Mouse (Mus musculus): ENCODE data around the gene Chid1. TPM values are rescaled to one million over a fixed set of nuclear protein-coding genes. Genes with fewer than 3 reads are reported as not detected.
A peak's percentile ranks its signal among the peaks of the same experiment; 100 is the strongest.

The Chid1 gene
- polyA plus RNA-seq, 1 experiment from 2014 or later = 14.7 TPM

DNA sequence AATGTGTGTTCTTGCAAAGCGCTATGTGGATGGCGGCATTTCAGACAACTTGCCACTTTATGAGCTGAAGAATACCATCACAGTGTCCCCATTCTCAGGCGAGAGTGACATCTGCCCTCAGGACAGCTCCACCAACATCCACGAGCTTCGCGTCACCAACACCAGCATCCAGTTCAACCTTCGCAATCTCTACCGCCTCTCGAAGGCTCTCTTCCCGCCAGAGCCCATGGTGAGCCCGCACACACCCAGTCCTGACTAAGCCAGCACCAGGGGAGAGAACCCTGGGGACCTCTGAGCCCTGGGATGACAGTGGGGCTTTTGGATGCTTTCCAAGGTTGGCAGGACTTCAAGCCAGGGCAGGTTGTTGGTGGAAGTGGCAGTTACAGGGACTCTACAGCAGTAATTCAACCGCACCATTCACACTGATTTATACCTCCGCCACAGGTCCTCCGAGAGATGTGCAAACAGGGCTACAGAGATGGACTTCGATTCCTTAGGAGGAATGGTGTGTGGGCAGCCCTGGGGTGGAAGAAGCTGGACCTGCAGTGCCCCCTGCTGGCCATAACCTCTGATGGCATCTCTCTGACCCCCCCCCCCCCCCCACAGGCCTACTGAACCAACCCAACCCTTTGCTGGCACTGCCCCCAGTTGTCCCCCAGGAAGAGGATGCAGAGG lies 81.5 kb downstream of the Chid1 start:
- peak; percentile 82 for DNase-seq
- Histone ChIP-seq H3K4me1 (ENCODE audit: insufficient read depth) (peaks cover 30% of the 10 kb centered on the region), H3K9me3 (ENCODE audit: low read length) (no peaks in the 10 kb centered on the region), H3K27ac (ENCODE audit: low read depth) (no peak overlapping the region), H3K4me3 (ENCODE audit: low read depth, low read length) (no peak overlapping the region), H3K9ac (replicated peaks) (no peak overlapping the region), H3K36me3 (replicated peaks; ENCODE audit: insufficient read depth, low read length) (peaks cover 29% of the 10 kb centered on the region), H3K27me3 (ENCODE audit: insufficient read depth, low read length) (peaks cover 23% of the 10 kb centered on the region), H3K4me2 (ENCODE audit: low read depth, low read length) (no peak overlapping the region)
- TF ChIP-seq CTCF (IDR thresholded peaks at IDR 0.05; ENCODE audit: low read depth) (peak; percentile 75), EP300 (IDR thresholded peaks at IDR 0.05; ENCODE audit: low read depth) (no peak)
- 80% methylated on average over 15 of the region's 15 CpGs for WGBS (ENCODE audit: insufficient replicate concordance)
- no peak for ATAC-seq

- Histone ChIP-seq H3K36me3 (replicated peaks; ENCODE audit: insufficient read depth, low read length) (peaks cover 29% of the 10 kb centered on the region), H3K27ac (ENCODE audit: low read depth) (no peak overlapping the region), H3K4me1 (ENCODE audit: insufficient read depth) (peaks cover 30% of the 10 kb centered on the region), H3K4me2 (ENCODE audit: low read depth, low read length) (peak overlapping the region; percentile 93; the same call in 1 of the 2 replicates), H3K4me3 (ENCODE audit: low read depth, low read length) (no peak overlapping the region), H3K27me3 (ENCODE audit: insufficient read depth, low read length) (peaks cover 15% of the 10 kb centered on the region), H3K9ac (replicated peaks) (no peak overlapping the region), H3K9me3 (ENCODE audit: low read length) (no peaks in the 10 kb centered on the region)
- no peak for TF ChIP-seq EP300 (IDR thresholded peaks at IDR 0.05; ENCODE audit: low read depth)
- TF ChIP-seq CTCF (IDR thresholded peaks at IDR 0.05; ENCODE audit: low read depth) = no peak
- DNase-seq (no peak), ATAC-seq (no peak)
- 87% methylated on average over 14 of the region's 14 CpGs for WGBS (ENCODE audit: insufficient replicate concordance)
These were observed 82.4 kb downstream of the Chid1 start for GRCm38 (mm10) chr7:141457236-141457635.

GRCm38 (mm10) chr7:141456739-141457138 lies 82.9 kb downstream of the Chid1 start:
- Histone ChIP-seq H3K27ac (ENCODE audit: low read depth) (peak overlapping the region; percentile 99; the same call in 1 of the 2 replicates), H3K27me3 (ENCODE audit: insufficient read depth, low read length) (peaks cover 10% of the 10 kb centered on the region), H3K36me3 (replicated peaks; ENCODE audit: insufficient read depth, low read length) (peaks cover 33% of the 10 kb centered on the region), H3K4me1 (ENCODE audit: insufficient read depth) (peaks cover 28% of the 10 kb centered on the region), H3K9ac (replicated peaks) (peak overlapping the region; percentile 90), H3K4me2 (ENCODE audit: low read depth, low read length) (peak overlapping the region; percentile 93), H3K4me3 (ENCODE audit: low read depth, low read length) (peak overlapping the region; percentile 77), H3K9me3 (ENCODE audit: low read length) (no peaks in the 10 kb centered on the region)
- ATAC-seq = no peak
- WGBS (ENCODE audit: insufficient replicate concordance) = 77% methylated on average over 6 of the region's 6 CpGs
- no peak for TF ChIP-seq EP300 (IDR thresholded peaks at IDR 0.05; ENCODE audit: low read depth)
- no peak for TF ChIP-seq CTCF (IDR thresholded peaks at IDR 0.05; ENCODE audit: low read depth)
- no peak for DNase-seq

- peak; percentile 60 for ATAC-seq
- 3% methylated on average over 23 of the region's 23 CpGs for WGBS (ENCODE audit: insufficient replicate concordance)
- TF ChIP-seq CTCF (IDR thresholded peaks at IDR 0.05; ENCODE audit: low read depth) (no peak), EP300 (IDR thresholded peaks at IDR 0.05; ENCODE audit: low read depth) (peak; percentile 82)
These were observed 83.9 kb downstream of the Chid1 start for GRCm38 (mm10) chr7:141455610-141456314.

DNA sequence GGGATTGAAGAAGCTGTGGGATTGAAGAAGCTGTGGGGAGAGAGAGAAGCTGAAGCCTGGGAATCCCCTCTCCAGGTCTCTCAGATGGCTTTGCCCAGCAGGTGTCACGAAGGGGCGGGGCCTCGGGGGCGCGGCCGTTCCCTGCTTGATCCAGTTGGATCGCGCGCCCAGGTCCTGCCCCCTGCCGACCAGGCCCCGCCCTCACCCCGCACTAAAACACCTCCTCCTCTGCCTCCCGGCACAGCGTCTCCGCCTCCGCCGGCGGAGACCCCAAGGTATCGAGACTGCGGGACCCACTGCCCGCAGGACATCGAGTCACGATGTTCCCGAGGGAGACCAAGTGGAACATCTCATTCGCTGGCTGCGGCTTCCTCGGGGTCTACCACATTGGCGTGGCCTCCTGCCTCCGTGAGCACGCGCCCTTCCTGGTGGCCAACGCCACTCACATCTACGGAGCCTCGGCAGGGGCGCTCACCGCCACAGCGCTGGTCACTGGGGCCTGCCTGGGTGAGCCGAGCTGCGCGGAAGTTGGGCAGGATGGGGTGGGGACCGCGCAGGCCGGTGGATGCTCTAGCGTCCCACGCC lies 84.6 kb downstream of the Chid1 start, which contains the start of gene Pnpla2:
TSS of gene Pnpla2 (plus strand) at position 232 of the 585 bp plus-strand sequence.
- H3K27ac ChIP-seq (ENCODE audit: low read depth) = peak within 1 kb of the TSS; percentile 99
- peaks cover 37% of the 10 kb centered on the region for H3K36me3 ChIP-seq (replicated peaks; ENCODE audit: insufficient read depth, low read length)
- under 1% methylated on average over 45 of the region's 45 CpGs for WGBS (ENCODE audit: insufficient replicate concordance)
- H3K9ac ChIP-seq (replicated peaks) = peak within 1 kb of the TSS; percentile 90
- H3K4me1 ChIP-seq (ENCODE audit: insufficient read depth) = peaks cover 25% of the 10 kb centered on the region
- TF ChIP-seq CTCF (IDR thresholded peaks at IDR 0.05; ENCODE audit: low read depth) = peak; percentile 48
- TF ChIP-seq EP300 (IDR thresholded peaks at IDR 0.05; ENCODE audit: low read depth) = peak; percentile 22; the same call in 1 of the 2 replicates
- H3K27me3 ChIP-seq (ENCODE audit: insufficient read depth, low read length) = no peaks in the 10 kb centered on the region
- ATAC-seq (peak; percentile 86), DNase-seq (peak; percentile 99)
- no peaks in the 10 kb centered on the region for H3K9me3 ChIP-seq (ENCODE audit: low read length)
- H3K4me2 ChIP-seq (ENCODE audit: low read depth, low read length) = peak within 1 kb of the TSS; percentile 93
- H3K4me3 ChIP-seq (ENCODE audit: low read depth, low read length) = peak within 1 kb of the TSS; percentile 77

More at GRCm38 (mm10) chr7:141455610-141456314, 83.9 kb downstream of the Chid1 start:
- Histone ChIP-seq H3K36me3 (replicated peaks; ENCODE audit: insufficient read depth, low read length) (peaks cover 38% of the 10 kb centered on the region), H3K9ac (replicated peaks) (peak overlapping the region; percentile 90), H3K4me1 (ENCODE audit: insufficient read depth) (peaks cover 25% of the 10 kb centered on the region), H3K27me3 (ENCODE audit: insufficient read depth, low read length) (peaks cover 2% of the 10 kb centered on the region; the same call in 1 of the 2 replicates), H3K4me3 (ENCODE audit: low read depth, low read length) (peak overlapping the region; percentile 77), H3K4me2 (ENCODE audit: low read depth, low read length) (peak overlapping the region; percentile 93), H3K9me3 (ENCODE audit: low read length) (no peaks in the 10 kb centered on the region), H3K27ac (ENCODE audit: low read depth) (peak overlapping the region; percentile 99)
- DNase-seq = peak; percentile 81

DNA sequence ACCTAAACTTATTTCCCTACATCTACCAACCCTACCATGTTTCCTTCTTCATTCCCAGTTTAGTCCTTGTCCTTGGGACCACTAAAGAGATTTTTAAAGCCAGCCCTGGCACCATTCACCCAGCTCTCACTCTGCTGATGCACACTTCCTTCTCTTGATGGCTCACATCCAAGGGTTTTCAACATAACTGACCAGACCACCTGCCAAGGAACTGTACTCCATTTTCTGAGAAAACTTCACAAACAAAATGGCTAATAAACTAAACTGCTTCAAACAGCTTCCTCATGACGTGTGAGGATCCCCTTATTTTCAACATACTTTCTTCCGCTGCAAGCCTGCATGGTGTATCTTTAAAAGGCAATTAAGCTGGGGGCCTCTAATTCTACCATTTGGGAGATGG lies 86.0 kb downstream of the Chid1 start:
- no peak for ATAC-seq
- no peak overlapping the region for H3K27ac ChIP-seq (ENCODE audit: low read depth)
- TF ChIP-seq CTCF (IDR thresholded peaks at IDR 0.05; ENCODE audit: low read depth) (no peak), EP300 (IDR thresholded peaks at IDR 0.05; ENCODE audit: low read depth) (no peak)
- no peak overlapping the region for H3K4me2 ChIP-seq (ENCODE audit: low read depth, low read length)
- no peaks in the 10 kb centered on the region for H3K9me3 ChIP-seq (ENCODE audit: low read length)
- H3K4me1 ChIP-seq (ENCODE audit: insufficient read depth) = peaks cover 28% of the 10 kb centered on the region
- H3K27me3 ChIP-seq (ENCODE audit: insufficient read depth, low read length) = no peaks in the 10 kb centered on the region
- H3K9ac ChIP-seq (replicated peaks) = no peak overlapping the region
- H3K4me3 ChIP-seq (ENCODE audit: low read depth, low read length) = no peak overlapping the region
- WGBS (ENCODE audit: insufficient replicate concordance) = 69% methylated on average over 2 of the region's 2 CpGs
- peaks cover 32% of the 10 kb centered on the region for H3K36me3 ChIP-seq (replicated peaks; ENCODE audit: insufficient read depth, low read length)
- DNase-seq = no peak
